Mouse (Mus musculus): ENCODE data around the gene Mcf2l. TPM values are rescaled to one million over a fixed set of nuclear protein-coding genes. Genes with fewer than 3 reads are reported as not detected.

Mcf2l gene
- total RNA-seq, 1 experiment, result 16.0 TPM

DNA sequence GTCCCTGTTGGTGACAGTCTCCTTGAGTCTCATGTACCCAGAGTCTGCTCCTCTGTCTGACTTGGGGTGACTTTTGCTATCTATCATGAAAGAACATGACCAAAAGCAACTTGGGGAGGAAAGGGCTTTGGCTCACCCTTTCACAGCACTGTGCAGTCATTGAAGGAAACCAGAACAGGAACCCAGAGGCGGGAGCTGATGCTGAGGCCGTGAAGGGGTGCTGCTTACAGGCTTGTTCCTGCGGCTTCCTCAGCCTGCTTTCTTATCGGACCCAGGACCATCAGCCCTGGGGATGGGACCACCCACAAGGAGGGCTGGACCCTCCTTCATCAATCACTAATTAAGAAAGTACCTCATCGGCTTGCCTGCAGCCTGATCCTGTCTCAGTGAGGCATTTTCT lies 103.1 kb downstream of the Mcf2l start:
- peaks cover 4% of the 10 kb centered on the region; the same call in 1 of the 2 replicates for H3K36me3 ChIP-seq (ENCODE audit: control insufficient read depth, insufficient read depth, low read length, poor library complexity, severe bottlenecking)

DNA sequence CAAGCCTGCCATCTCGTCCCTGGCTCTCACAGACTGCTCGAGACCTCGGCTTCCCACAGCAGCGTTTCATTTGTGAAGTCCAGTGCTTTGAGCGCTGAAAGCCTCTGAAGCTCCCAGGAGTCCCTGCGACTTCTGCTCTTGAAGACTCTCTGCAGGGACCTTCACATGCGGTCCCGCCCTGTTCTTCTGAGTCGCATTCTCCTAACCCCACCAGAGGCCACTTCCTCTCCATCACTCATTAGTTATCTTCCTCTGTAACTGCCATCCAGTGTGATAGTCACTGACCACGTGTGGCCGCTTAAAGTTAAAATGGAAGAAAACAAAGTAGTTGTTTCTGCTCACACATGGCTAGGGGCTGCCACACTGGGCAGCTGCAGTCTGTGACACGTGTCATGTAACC lies 103.7 kb downstream of the Mcf2l start:
- DNase-seq (ENCODE audit: low read depth, low spot score), result no peak
- H3K9me3 ChIP-seq (ENCODE audit: control insufficient read depth, insufficient read depth, low read depth, low read length), result no peaks in the 10 kb centered on the region
- no peaks in the 10 kb centered on the region for H3K4me1 ChIP-seq (ENCODE audit: control insufficient read depth in 2 of 2, insufficient read depth in 2 of 2, low read length in 2 of 2, poor library complexity in 1 of 2)
- H3K9ac ChIP-seq (ENCODE audit: insufficient read depth, low read depth, low read length, poor library complexity, severe bottlenecking), result no peak overlapping the region
- no peak overlapping the region for H3K4me3 ChIP-seq (ENCODE audit: insufficient read depth in 1 of 2, low read depth in 1 of 2, low read length in 2 of 2, poor library complexity in 1 of 2, severe bottlenecking in 1 of 2)
- no peak overlapping the region for H3K27ac ChIP-seq (ENCODE audit: insufficient read depth, low read depth, low read length, poor library complexity, severe bottlenecking)
- in situ Hi-C loops (cut with MboI; ENCODE audit: low sequenced_read_pairs in 2 of 2, unreplicated experiment in 2 of 2), result loop anchor here in 1 of 2 experiments (25.0 kb wide), 1 partner anchor 285 kb away; the partner anchor contains the start of gene Adprhl1
- TF ChIP-seq ZNF384 (IDR thresholded peaks at IDR 0.05; ENCODE audit: low read depth, low read length) (no peak), HCFC1 (IDR thresholded peaks at IDR 0.05; ENCODE audit: borderline replicate concordance, insufficient read depth, low read length) (no peak), MAFK (IDR thresholded peaks at IDR 0.05; ENCODE audit: insufficient read depth, low read depth, low read length) (no peak), ZC3H11A (IDR thresholded peaks at IDR 0.05; ENCODE audit: borderline replicate concordance, low read depth, low read length) (no peak), CHD2 (IDR thresholded peaks at IDR 0.05; ENCODE audit: low read depth, low read length) (no peak)
- H3K36me3 ChIP-seq (ENCODE audit: control insufficient read depth, insufficient read depth, low read length, poor library complexity, severe bottlenecking), result peaks cover 4% of the 10 kb centered on the region; the same call in 1 of the 2 replicates

More for the DNA sequence above, 103.1 kb downstream of the Mcf2l start:
- H3K4me3 ChIP-seq (ENCODE audit: insufficient read depth in 1 of 2, low read depth in 1 of 2, low read length in 2 of 2, poor library complexity in 1 of 2, severe bottlenecking in 1 of 2), result no peak overlapping the region
- H3K4me1 ChIP-seq (ENCODE audit: control insufficient read depth in 2 of 2, insufficient read depth in 2 of 2, low read length in 2 of 2, poor library complexity in 1 of 2), result no peaks in the 10 kb centered on the region; a peak in 1 of 4 replicates
- in situ Hi-C loops (cut with MboI; ENCODE audit: low sequenced_read_pairs in 2 of 2, unreplicated experiment in 2 of 2), result loop anchor here in 1 of 2 experiments (25.0 kb wide), 1 partner anchor 286 kb away; the partner anchor contains the start of gene Adprhl1
- H3K27ac ChIP-seq (ENCODE audit: insufficient read depth, low read depth, low read length, poor library complexity, severe bottlenecking), result no peak overlapping the region
- no peak for TF ChIP-seq HCFC1 (IDR thresholded peaks at IDR 0.05; ENCODE audit: borderline replicate concordance, insufficient read depth, low read length)
- TF ChIP-seq CHD2 (IDR thresholded peaks at IDR 0.05; ENCODE audit: low read depth, low read length), result no peak
- TF ChIP-seq ZNF384 (IDR thresholded peaks at IDR 0.05; ENCODE audit: low read depth, low read length), result no peak
- no peak for TF ChIP-seq MAFK (IDR thresholded peaks at IDR 0.05; ENCODE audit: insufficient read depth, low read depth, low read length)
- TF ChIP-seq ZC3H11A (IDR thresholded peaks at IDR 0.05; ENCODE audit: borderline replicate concordance, low read depth, low read length), result no peak
- H3K9me3 ChIP-seq (ENCODE audit: control insufficient read depth, insufficient read depth, low read depth, low read length), result no peaks in the 10 kb centered on the region
- no peak overlapping the region for H3K9ac ChIP-seq (ENCODE audit: insufficient read depth, low read depth, low read length, poor library complexity, severe bottlenecking)
- DNase-seq (ENCODE audit: low read depth, low spot score), result no peak

DNA sequence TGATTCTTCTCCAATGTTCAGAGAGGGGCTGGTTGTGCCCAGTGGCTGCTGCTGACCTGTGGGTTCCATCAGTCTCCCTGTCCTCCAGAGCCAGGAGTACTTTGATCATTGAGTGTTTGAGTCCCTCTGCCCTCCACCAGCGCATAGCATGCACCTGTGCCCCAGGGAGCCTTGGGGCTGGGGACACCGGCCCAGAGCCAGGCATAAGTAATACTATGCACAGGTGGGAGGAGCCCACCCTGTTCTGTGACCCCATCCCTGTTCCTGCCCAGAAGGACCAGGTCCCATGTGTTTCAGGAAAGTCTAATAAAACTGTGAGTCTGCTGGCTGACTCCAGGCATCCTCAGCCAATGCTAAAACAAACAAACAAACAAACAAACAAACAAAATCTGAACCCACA lies 104.7 kb downstream of the Mcf2l start:
- Histone ChIP-seq H3K36me3 (ENCODE audit: control insufficient read depth, insufficient read depth, low read length, poor library complexity, severe bottlenecking) (peaks cover 4% of the 10 kb centered on the region; the same call in 1 of the 2 replicates), H3K4me1 (ENCODE audit: control insufficient read depth in 2 of 2, insufficient read depth in 2 of 2, low read length in 2 of 2, poor library complexity in 1 of 2) (no peaks in the 10 kb centered on the region), H3K4me3 (ENCODE audit: insufficient read depth in 1 of 2, low read depth in 1 of 2, low read length in 2 of 2, poor library complexity in 1 of 2, severe bottlenecking in 1 of 2) (no peak overlapping the region), H3K9ac (ENCODE audit: insufficient read depth, low read depth, low read length, poor library complexity, severe bottlenecking) (no peak overlapping the region), H3K9me3 (ENCODE audit: control insufficient read depth, insufficient read depth, low read depth, low read length) (no peaks in the 10 kb centered on the region), H3K27ac (ENCODE audit: insufficient read depth, low read depth, low read length, poor library complexity, severe bottlenecking) (no peak overlapping the region)
- in situ Hi-C loops (cut with MboI; ENCODE audit: low sequenced_read_pairs in 2 of 2, unreplicated experiment in 2 of 2), result loop anchor here in 1 of 2 experiments (25.0 kb wide), 1 partner anchor 284 kb away; the partner anchor contains the start of gene Adprhl1
- no peak for DNase-seq (ENCODE audit: low read depth, low spot score)
- no peak for TF ChIP-seq ZNF384 (IDR thresholded peaks at IDR 0.05; ENCODE audit: low read depth, low read length)
- TF ChIP-seq ZC3H11A (IDR thresholded peaks at IDR 0.05; ENCODE audit: borderline replicate concordance, low read depth, low read length), result no peak
- no peak for TF ChIP-seq MAFK (IDR thresholded peaks at IDR 0.05; ENCODE audit: insufficient read depth, low read depth, low read length)
- no peak for TF ChIP-seq HCFC1 (IDR thresholded peaks at IDR 0.05; ENCODE audit: borderline replicate concordance, insufficient read depth, low read length)
- no peak for TF ChIP-seq CHD2 (IDR thresholded peaks at IDR 0.05; ENCODE audit: low read depth, low read length)

DNA sequence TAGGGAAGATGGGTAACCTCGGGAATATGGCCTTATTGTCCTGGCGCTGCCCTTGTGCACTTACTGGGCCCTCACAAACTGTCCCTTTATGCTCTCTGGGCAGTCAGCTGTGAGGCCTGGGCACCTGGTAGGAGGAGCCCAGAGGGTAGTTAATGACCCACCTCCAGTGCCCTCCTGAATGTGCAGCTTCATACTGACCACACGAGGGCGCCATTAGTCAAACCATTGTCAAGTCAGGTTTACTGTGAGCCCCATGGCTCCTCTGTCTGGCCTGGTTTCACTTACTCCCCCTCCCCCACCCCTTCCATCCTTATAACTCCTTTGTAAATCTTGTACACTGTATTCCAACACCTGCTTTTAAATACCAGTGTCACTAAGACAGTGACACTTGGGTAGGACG lies 105.1 kb downstream of the Mcf2l start:
- no peak overlapping the region for H3K27ac ChIP-seq (ENCODE audit: insufficient read depth, low read depth, low read length, poor library complexity, severe bottlenecking)
- in situ Hi-C loops (cut with MboI; ENCODE audit: low sequenced_read_pairs in 2 of 2, unreplicated experiment in 2 of 2), result loop anchor here in 1 of 2 experiments (25.0 kb wide), 1 partner anchor 284 kb away; the partner anchor contains the start of gene Adprhl1
- TF ChIP-seq ZC3H11A (IDR thresholded peaks at IDR 0.05; ENCODE audit: borderline replicate concordance, low read depth, low read length) (peak; percentile 90), ZNF384 (IDR thresholded peaks at IDR 0.05; ENCODE audit: low read depth, low read length) (no peak)
- H3K4me1 ChIP-seq (ENCODE audit: control insufficient read depth in 2 of 2, insufficient read depth in 2 of 2, low read length in 2 of 2, poor library complexity in 1 of 2), result no peaks in the 10 kb centered on the region
- peaks cover 4% of the 10 kb centered on the region; the same call in 1 of the 2 replicates for H3K36me3 ChIP-seq (ENCODE audit: control insufficient read depth, insufficient read depth, low read length, poor library complexity, severe bottlenecking)
- DNase-seq (ENCODE audit: low read depth, low spot score), result peak; percentile 77
- H3K4me3 ChIP-seq (ENCODE audit: insufficient read depth in 1 of 2, low read depth in 1 of 2, low read length in 2 of 2, poor library complexity in 1 of 2, severe bottlenecking in 1 of 2), result no peak overlapping the region
- H3K9me3 ChIP-seq (ENCODE audit: control insufficient read depth, insufficient read depth, low read depth, low read length), result no peaks in the 10 kb centered on the region
- no peak overlapping the region for H3K9ac ChIP-seq (ENCODE audit: insufficient read depth, low read depth, low read length, poor library complexity, severe bottlenecking)
